Mouse (Mus musculus) limb, embryonic 12.5 days (tissue): ENCODE measurements around the gene Kiss1r. TPM values are rescaled to one million over a fixed set of nuclear protein-coding genes. Genes with fewer than 3 reads are reported as not detected.

Experiments used
- ATAC-seq: fragments of 200-750 bp; cut with Nextera tagmentation; 2 replicates; pipeline ENCODE4 v1.8.0; 2017; ENCODE audit warnings: low read depth, moderate TSS enrichment; ENCODE audit not compliant: insufficient number of reproducible peaks, insufficient read depth, low FRiP score, low TSS enrichment
- H3K27ac ChIP-seq: fragments of 300-500 bp; sonication (generic); 2 replicates; pipeline ENCODE4 v1.5.1; 2016; ENCODE audit warnings: mild to moderate bottlenecking, moderate library complexity
- H3K27me3 ChIP-seq: fragments of 300-500 bp; sonication (generic); 2 replicates; pipeline ENCODE4 v1.6.1; 2016; ENCODE audit warnings: mild to moderate bottlenecking, moderate library complexity
- H3K36me3 ChIP-seq: fragments of 300-500 bp; sonication (generic); 2 replicates; pipeline ENCODE4 v1.6.1; 2016; ENCODE audit warnings: mild to moderate bottlenecking, moderate library complexity
- H3K4me1 ChIP-seq: fragments of 300-500 bp; sonication (generic); replicated peaks from 2 replicates; pipeline ENCODE4 v1.6.1; 2016
- H3K4me2 ChIP-seq: fragments of 300-500 bp; sonication (generic); 2 replicates; pipeline ENCODE4 v1.6.1; 2016; ENCODE audit warnings: mild to moderate bottlenecking, moderate library complexity
- H3K4me3 ChIP-seq: fragments of 300-500 bp; sonication (generic); replicated peaks from 2 replicates; pipeline ENCODE4 v1.5.1; 2016; ENCODE audit warnings: mild to moderate bottlenecking
- H3K9ac ChIP-seq: fragments of 300-500 bp; sonication (generic); replicated peaks from 2 replicates; pipeline ENCODE4 v1.6.1; 2016; ENCODE audit warnings: mild to moderate bottlenecking, moderate library complexity
- H3K9me3 ChIP-seq: fragments of 300-500 bp; sonication (generic); 2 replicates; pipeline ENCODE4 v1.6.1; 2016; ENCODE audit warnings: mild to moderate bottlenecking, moderate library complexity
- WGBS: fragments of 180-500 bp; shearing (Covaris S2); methylation state at CpG from one replicate; pipeline ENCODE4 v1.1.7; 2016; 5-methylcytosine and 5-hydroxymethylcytosine counted together
- polyA plus RNA-seq: library from polyadenylated mRNA; unstranded; fragments of >200 nt; fragmentation: Nextera tagmentation; extraction: Ambion mirVana; gene quantifications from 2 replicates; pipeline ENCODE4 v1.2.1, GENCODE M21; 2016

Kiss1r gene
- polyA plus RNA-seq, 1 experiment from 2014 or later: 1.2 TPM

DNA sequence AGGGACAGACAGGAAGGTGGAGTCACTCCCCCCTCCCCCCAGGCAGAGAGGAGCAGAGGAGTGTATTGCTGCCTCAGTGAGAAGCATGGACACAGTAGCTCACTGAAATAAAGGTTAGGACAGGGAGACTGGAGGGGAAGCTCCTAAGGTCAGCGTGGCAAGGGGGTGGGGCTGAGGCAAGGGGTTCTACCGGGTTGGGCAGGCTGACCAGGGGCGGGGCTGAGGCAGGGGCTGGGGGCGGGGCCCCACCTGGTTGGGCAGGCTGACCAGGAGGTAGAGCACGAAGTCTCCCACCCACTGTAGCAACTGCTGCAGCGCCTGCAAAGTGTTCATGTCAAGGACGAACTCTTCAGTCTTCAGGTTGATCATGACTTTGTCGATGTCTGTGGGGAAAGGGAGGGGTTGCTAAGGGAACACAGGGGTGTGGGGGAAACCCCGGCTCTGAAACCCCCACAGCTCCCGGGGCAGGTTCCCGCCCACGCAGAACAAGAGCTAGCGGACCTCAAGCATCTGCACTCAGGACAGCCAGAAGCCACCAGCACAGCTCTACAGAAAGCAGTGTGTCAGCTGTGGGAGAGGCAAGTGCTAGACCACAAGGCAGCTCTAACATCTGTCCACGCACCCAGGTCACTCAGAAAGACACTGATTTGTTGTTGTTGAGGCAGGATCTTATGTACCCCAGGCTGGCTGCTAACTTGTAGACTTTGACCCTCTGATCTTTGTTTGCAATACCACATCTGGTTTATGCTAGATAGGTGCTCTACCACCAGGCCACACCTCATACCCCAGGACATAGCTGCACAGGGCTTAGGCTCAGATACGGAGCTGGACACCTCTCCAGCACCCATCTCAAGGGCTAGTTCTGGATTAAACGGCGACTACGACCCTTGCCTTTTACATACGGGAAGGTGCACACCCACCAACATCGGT, 19.2 kb upstream of the Kiss1r start:
- H3K9ac ChIP-seq: no peak overlapping the region

DNA sequence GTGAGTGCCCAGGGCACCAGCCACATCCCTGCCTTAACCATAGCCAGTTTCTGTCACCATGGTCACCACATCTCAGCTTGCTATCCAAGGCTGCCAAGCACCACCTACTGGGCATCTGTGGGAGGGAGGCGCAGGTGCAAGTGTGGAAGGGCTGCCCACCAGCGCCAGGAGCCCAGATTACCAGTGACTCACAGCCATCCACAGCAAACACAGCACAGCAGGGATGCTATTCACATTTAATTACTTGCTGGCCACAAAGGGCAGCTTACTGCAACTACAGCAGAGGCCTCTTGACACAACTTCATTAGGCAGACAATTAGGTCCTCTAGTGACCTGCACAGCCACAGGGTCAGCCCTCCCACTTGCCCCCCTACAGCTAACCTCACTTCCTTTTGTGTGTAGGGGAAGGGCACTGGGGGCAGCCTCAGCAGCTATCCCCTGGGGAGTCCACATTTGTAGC, 15.8 kb upstream of the Kiss1r start:
- no peak overlapping the region for H3K4me2 ChIP-seq
- no peak overlapping the region for H3K27ac ChIP-seq
- WGBS: 36% methylated on average over 2 of the region's 2 CpGs
- no peaks in the 10 kb centered on the region for H3K9me3 ChIP-seq
- no peaks in the 10 kb centered on the region for H3K27me3 ChIP-seq
- peaks cover 6% of the 10 kb centered on the region; the same call in 1 of the 2 replicates for H3K4me1 ChIP-seq
- ATAC-seq: no peak
- H3K4me3 ChIP-seq: no peak overlapping the region
- H3K36me3 ChIP-seq: peaks cover 96% of the 10 kb centered on the region
- H3K9ac ChIP-seq: 0 out of 2 replicates have a peak overlapping the region, but pooled peaks have one; percentile 4

More for the DNA sequence above, 19.2 kb upstream of the Kiss1r start:
- ATAC-seq: no peak
- Histone ChIP-seq H3K4me3 (no peak overlapping the region), H3K36me3 (peaks cover 83% of the 10 kb centered on the region), H3K27ac (no peak overlapping the region), H3K4me2 (no peak overlapping the region), H3K9me3 (no peaks in the 10 kb centered on the region), H3K4me1 (peaks cover 6% of the 10 kb centered on the region; the same call in 1 of the 2 replicates), H3K27me3 (no peaks in the 10 kb centered on the region)
- 51% methylated on average over 20 of the region's 20 CpGs for WGBS

DNA sequence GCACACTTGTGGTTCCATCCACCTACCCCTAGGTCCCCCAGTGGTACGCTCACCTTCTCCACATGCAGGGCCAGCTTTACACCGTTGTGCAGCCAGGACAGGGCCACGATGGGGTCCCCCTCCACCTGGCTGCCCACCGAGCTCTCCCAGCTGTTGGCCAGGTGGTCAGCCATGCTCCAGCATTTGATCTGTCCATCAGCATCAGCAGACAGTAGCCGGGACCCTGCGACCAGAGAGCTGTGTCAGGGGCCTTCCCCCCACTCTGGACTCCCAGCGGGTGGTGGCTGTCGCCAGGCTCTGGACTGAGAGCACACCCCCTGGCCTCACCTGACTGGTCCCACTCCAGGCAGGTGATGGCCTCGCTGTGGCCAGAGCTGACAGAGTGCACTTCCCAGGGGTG, 10.1 kb upstream of the Kiss1r start:
- peaks cover 14% of the 10 kb centered on the region; the same call in 1 of the 2 replicates for H3K4me1 ChIP-seq
- no peak overlapping the region for H3K4me3 ChIP-seq
- 94% methylated on average over 9 of the region's 9 CpGs for WGBS
- no peaks in the 10 kb centered on the region for H3K9me3 ChIP-seq
- no peak for ATAC-seq
- H3K27ac ChIP-seq: no peak overlapping the region
- H3K27me3 ChIP-seq: 0 out of 2 replicates have a peak, but pooled peaks cover 3% of the 10 kb centered on the region
- no peak overlapping the region for H3K9ac ChIP-seq
- H3K36me3 ChIP-seq: peaks cover 70% of the 10 kb centered on the region
- no peak overlapping the region for H3K4me2 ChIP-seq

DNA sequence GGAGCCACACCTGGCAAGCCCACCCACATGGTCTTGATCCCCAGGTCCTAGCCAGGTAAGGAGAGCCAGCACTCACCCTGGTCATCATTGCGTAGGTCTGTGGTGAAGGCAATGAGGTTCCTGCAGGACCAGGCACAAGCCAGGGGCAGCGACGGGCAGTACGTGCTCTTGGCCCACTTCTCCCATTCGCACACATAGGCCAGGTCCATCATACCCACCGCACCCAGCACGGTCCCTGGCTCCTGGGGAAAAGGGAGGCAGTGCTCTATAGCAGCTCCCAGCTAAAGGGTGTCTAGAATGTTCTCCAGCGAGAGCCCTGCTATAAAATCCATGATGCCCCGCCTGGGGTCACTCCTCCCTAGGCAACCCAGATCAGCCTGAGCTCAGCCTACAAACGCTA, 9.4 kb upstream of the Kiss1r start:
- Histone ChIP-seq H3K27ac (no peak overlapping the region), H3K4me1 (peaks cover 14% of the 10 kb centered on the region; the same call in 1 of the 2 replicates), H3K36me3 (peaks cover 70% of the 10 kb centered on the region), H3K4me2 (peak overlapping the region; percentile 50), H3K4me3 (peak overlapping the region; percentile 12; the same call in 1 of the 2 replicates), H3K9ac (no peak overlapping the region), H3K27me3 (0 out of 2 replicates have a peak, but pooled peaks cover 3% of the 10 kb centered on the region), H3K9me3 (no peaks in the 10 kb centered on the region)
- ATAC-seq: no peak
- 94% methylated on average over 10 of the region's 10 CpGs for WGBS

DNA sequence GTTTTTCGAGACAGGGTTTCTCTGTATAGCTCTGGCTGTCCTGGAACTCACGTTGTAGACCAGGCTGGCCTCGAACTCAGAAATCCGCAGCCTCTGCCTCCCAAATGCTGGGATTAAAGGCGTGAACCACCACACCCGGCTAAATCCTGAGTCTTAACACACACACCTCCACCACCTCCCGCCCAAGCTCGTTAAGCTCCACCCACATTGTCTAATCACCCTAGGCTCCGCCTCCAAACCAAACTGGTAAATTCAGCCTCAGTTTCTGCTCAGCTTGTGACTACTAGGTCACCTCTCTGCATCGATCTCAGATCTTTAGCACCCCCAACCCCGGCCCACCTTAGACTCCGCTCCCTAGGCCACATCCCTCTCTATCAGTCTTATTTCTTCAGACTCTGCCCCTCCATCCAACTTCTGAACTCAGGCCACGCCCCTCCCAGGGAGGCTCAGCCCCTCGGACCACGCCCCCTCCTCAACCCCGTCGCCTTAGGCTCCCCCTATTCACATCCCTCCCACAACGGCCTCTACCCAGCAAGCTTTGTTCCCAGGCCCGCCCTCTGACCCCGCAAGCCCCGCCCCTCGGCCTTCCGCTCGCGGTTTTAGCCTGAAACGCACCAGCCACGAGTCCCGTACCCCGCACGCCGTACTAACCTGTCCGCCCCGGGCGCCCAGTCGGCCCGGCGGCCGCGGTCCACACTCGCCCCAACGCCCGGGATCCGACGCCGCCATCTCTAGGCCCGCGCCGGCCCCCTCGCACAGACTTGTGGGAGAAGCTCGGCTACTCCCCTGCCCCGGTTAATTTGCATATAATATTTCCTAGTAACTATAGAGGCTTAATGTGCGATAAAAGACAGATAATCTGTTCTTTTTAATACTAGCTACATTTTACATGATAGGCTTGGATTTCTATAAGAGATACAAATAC, 8.3 kb upstream of the Kiss1r start, which contains the start of gene Med16:
Gene Med16, minus strand, starts transcription at position 757 of the 925 bp plus-strand sequence.
- peaks cover 14% of the 10 kb centered on the region; the same call in 1 of the 2 replicates for H3K4me1 ChIP-seq
- peaks cover 67% of the 10 kb centered on the region for H3K36me3 ChIP-seq
- H3K27me3 ChIP-seq: 0 out of 2 replicates have a peak, but pooled peaks cover 3% of the 10 kb centered on the region
- H3K4me2 ChIP-seq: peak within 1 kb of the TSS; percentile 50
- peak; percentile 91 for ATAC-seq
- H3K4me3 ChIP-seq: peak within 1 kb of the TSS; percentile 64
- no peaks in the 10 kb centered on the region for H3K9me3 ChIP-seq
- WGBS: 2% methylated on average over 52 of the region's 52 CpGs
- peak within 1 kb of the TSS; percentile 87 for H3K9ac ChIP-seq
- peak within 1 kb of the TSS; percentile 98 for H3K27ac ChIP-seq

DNA sequence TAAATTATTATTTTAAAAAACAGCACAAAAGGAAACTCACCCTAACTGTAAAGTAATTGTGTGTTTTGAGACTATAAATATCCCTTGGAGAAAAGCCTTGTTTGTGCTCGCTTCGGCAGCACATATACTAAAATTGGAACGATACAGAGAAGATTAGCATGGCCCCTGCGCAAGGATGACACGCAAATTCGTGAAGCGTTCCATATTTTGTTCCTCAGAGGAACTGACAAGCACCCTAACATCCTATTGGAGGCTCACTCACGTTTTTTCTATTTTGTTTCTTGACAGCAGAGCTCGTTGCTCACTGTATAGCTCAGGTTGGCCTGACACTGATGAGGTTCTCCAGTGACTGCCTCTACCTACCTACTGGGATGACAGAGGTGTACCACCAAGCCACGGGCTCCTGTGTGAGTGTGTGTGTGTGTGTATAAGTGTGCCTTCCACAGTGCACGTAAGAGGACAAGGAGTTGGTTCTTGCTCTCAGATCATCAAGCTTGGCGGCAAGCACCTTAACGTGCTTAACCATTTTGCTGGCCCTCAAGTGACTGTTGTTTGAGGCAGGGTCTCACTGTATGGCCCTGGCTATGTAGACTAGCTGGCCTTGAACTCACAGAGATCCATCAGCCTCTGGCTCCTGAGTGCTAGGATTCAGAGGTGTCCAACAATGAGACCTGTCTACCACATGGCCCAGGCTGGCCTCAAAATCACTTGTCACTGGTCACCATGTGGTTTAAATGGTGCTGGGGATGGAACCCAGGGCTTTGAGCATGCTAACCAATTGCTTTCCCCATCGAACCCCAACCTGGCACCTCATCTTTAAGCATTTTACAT, 7.5 kb upstream of the Kiss1r start:
- no peaks in the 10 kb centered on the region for H3K9me3 ChIP-seq
- WGBS: 25% methylated on average over 14 of the region's 14 CpGs
- 0 out of 2 replicates have a peak, but pooled peaks cover 3% of the 10 kb centered on the region for H3K27me3 ChIP-seq
- H3K4me3 ChIP-seq: peak overlapping the region; percentile 16; the same call in 1 of the 2 replicates
- H3K9ac ChIP-seq: no peak overlapping the region
- no peak for ATAC-seq
- peak overlapping the region; percentile 45 for H3K4me2 ChIP-seq
- H3K36me3 ChIP-seq: peaks cover 59% of the 10 kb centered on the region
- H3K4me1 ChIP-seq: peaks cover 14% of the 10 kb centered on the region; the same call in 1 of the 2 replicates
- H3K27ac ChIP-seq: peak overlapping the region; percentile 67

DNA sequence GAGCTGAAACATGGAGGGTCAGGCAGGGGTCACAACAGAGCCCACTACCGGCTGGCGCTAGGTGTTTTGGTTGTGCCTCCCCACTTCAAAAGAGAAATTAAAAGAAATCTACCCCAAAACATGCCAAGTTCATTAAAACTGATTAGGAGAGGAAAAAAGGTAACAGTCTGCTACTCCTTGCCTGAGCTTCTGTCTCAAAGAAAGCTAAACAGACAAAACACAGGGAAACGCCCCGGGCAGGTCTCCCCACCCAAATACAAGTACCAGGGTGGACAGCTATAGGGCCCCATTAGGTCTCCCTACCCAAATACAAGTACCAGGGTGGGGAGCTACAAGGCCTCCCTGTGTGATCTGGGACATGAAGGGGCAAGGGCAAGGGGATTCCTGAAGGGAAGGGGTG, 6.2 kb upstream of the Kiss1r start, which contains the start of gene Gm26602:
Gene Gm26602, plus strand, starts transcription at position 301 of the 400 bp plus-strand sequence.
- Histone ChIP-seq H3K4me3 (no peak within 1 kb of the TSS), H3K4me2 (no peak within 1 kb of the TSS), H3K9me3 (no peaks in the 10 kb centered on the region), H3K9ac (0 out of 2 replicates have a peak within 1 kb of the TSS, but pooled peaks have one; percentile 23), H3K27ac (peak within 1 kb of the TSS; percentile 67; the same call in 1 of the 2 replicates), H3K36me3 (peaks cover 47% of the 10 kb centered on the region), H3K4me1 (peaks cover 25% of the 10 kb centered on the region), H3K27me3 (0 out of 2 replicates have a peak, but pooled peaks cover 3% of the 10 kb centered on the region)
- no peak for ATAC-seq
- 90% methylated on average over 4 of the region's 4 CpGs for WGBS

DNA sequence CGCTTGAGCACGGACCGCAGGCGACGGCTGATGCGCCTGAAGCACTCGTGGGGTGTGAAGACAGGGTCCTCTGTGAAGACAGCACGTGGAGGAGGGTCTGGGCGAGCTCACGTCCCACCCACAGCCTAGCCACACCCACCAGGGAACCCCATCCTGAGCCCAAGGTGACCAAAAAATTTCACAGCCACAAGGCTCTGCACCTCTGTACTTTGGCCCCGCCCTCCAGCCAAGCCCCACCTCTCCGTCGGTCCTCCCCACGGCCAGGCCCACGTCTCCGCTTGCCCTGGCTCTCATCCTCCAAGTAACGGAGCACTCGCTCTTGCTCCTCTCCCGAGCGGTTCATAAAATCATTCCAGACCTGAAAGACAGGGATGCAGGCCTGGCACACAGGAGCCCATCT, 4.4 kb upstream of the Kiss1r start:
- H3K27me3 ChIP-seq: peaks cover 2% of the 10 kb centered on the region
- peaks cover 31% of the 10 kb centered on the region for H3K4me1 ChIP-seq
- H3K9me3 ChIP-seq: no peaks in the 10 kb centered on the region
- H3K9ac ChIP-seq: no peak overlapping the region
- WGBS: 62% methylated on average over 20 of the region's 20 CpGs
- no peak overlapping the region for H3K4me2 ChIP-seq
- H3K4me3 ChIP-seq: no peak overlapping the region
- no peak for ATAC-seq
- H3K27ac ChIP-seq: no peak overlapping the region
- peaks cover 30% of the 10 kb centered on the region for H3K36me3 ChIP-seq

DNA sequence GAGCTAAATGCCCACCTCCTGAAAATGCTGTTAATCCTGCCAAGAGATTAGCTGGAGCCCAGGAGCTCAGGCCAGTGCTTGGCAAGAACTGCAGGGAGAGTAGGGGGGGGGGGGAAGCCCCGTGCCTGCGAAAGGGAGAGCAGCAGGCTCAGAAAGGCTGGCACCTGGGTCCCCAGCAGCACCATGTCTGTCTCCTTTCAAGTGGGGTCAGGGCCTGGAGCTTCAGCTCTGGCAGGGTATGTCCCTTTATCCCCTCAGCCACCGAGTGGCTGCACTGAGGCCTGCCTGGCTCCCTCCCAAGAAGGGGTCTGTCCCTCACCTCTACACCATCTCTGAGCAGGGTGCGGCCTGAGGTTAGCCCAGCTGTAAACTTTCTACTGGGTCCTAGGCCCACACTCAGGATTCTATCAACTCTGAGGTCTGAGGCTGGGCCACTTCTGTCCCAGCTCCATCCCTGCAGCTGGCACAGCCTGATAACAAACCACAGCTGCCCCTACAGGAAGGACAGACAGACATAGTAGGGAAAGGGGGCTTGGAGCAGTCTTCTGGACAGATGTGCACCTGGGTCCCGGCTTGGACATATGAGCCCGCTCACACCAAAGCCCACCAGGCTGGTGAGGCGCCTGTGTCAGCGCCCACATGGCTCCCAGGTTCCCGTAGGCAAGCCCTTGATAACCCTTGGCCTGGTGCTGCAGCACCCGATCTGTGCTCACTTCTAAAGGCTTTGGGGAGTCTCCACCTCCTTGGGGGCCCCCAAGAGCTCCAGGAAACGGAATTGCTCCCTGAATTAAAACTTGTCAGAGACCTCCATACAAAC, 2.4 kb upstream of the Kiss1r start:
- no peak for ATAC-seq
- Histone ChIP-seq H3K27ac (0 out of 2 replicates have a peak overlapping the region, but pooled peaks have one; percentile 1), H3K36me3 (peaks cover 30% of the 10 kb centered on the region), H3K4me1 (peaks cover 39% of the 10 kb centered on the region), H3K9me3 (no peaks in the 10 kb centered on the region), H3K27me3 (peaks cover 22% of the 10 kb centered on the region), H3K4me3 (no peak overlapping the region), H3K4me2 (peak overlapping the region; percentile 95; the same call in 1 of the 2 replicates), H3K9ac (no peak overlapping the region)
- 73% methylated on average over 11 of the region's 11 CpGs for WGBS
